Mouse (Mus musculus): ENCODE results near the gene Eif4a1. TPM values are rescaled to one million over a fixed set of nuclear protein-coding genes. Genes with fewer than 3 reads are reported as not detected.

Eif4a1 gene
- total RNA-seq, 2 experiments from 2014 or later, result 201 to 206 TPM

Small RNAs within 50 kb of the gene (microRNA-seq; reads per million reads assigned to microRNA genes)
- gene Mir1934 (6.9 reads per million, percentile 19 among the genes with 10 or more reads in this experiment), gene Mir467f (not detected)

Other genes with a start within 250 kb of the Eif4a1 start
- gene Dnah2, start 123.3 kb downstream of the Eif4a1 start, total RNA-seq (2021), result under 1 TPM; 0.17 to 0.39 TPM
- gene Efnb3, start 112.2 kb downstream of the Eif4a1 start, total RNA-seq (2021), result 10 to 100 TPM; 64.1 to 71.6 TPM
- 1 to 10 TPM; 4.6 to 6.1 TPM for gene Wrap53, start 92.2 kb downstream of the Eif4a1 start, total RNA-seq (2021)
- gene Trp53, start 92.1 kb downstream of the Eif4a1 start, total RNA-seq (2021), result 10 to 100 TPM; 16.9 to 17.9 TPM
- 10 to 100 TPM; 18.0 to 25.8 TPM for gene Atp1b2, start 66.5 kb downstream of the Eif4a1 start, total RNA-seq (2021)
- not detected for gene Shbg, start 54.5 kb downstream of the Eif4a1 start, total RNA-seq (2021)
- gene Sat2, start 50.4 kb downstream of the Eif4a1 start, total RNA-seq (2021), result 1 to 10 TPM; 2.3 to 2.5 TPM
- gene Fxr2, start 39.4 kb downstream of the Eif4a1 start, total RNA-seq (2021), result 10 to 100 TPM; 81.8 to 84.9 TPM
- not detected for gene Sox15, start 17.1 kb downstream of the Eif4a1 start, total RNA-seq (2021)
- gene Mpdu1, start 9.8 kb downstream of the Eif4a1 start, total RNA-seq (2021), result 10 to 100 TPM; 15.2 to 16.5 TPM
- 1 to 10 TPM; 7.1 to 7.7 TPM for gene Cd68, start 6.3 kb downstream of the Eif4a1 start, total RNA-seq (2021)
- gene Senp3, start 9.7 kb upstream of the Eif4a1 start, total RNA-seq (2021), result 10 to 100 TPM; 31.7 to 33.5 TPM
- 1 to 10 TPM; 1.6 to 2.1 TPM for gene Tnfsf13, start 13.4 kb upstream of the Eif4a1 start, total RNA-seq (2021)
- 10 to 100 TPM; 14.5 to 16.4 TPM for gene Tnfsf12, start 23.4 kb upstream of the Eif4a1 start, total RNA-seq (2021)
- gene Tnfsfm13, start 23.7 kb upstream of the Eif4a1 start, total RNA-seq (2021), result 1 to 10 TPM; 3.2 to 4.5 TPM
- 10 to 100 TPM; 28.6 to 30.4 TPM for gene Polr2a, start 86.2 kb upstream of the Eif4a1 start, total RNA-seq (2021)
- gene Slc35g3, start 89.5 kb upstream of the Eif4a1 start, total RNA-seq (2021), result not detected
- 10 to 100 TPM; 33.3 to 39.6 TPM for gene Zbtb4, start 93.5 kb upstream of the Eif4a1 start, total RNA-seq (2021)
- gene Chrnb1, start 123.5 kb upstream of the Eif4a1 start, total RNA-seq (2021), result 1 to 10 TPM; 4.8 to 5.0 TPM
- 1 to 10 TPM; 2.2 to 2.4 TPM for gene Fgf11, start 129.4 kb upstream of the Eif4a1 start, total RNA-seq (2021)
- gene Tmem102, start 133.2 kb upstream of the Eif4a1 start, total RNA-seq (2021), result under 1 TPM; 0.26 to 0.45 TPM
- not detected for gene Gm39566, start 142.9 kb upstream of the Eif4a1 start, total RNA-seq (2021)
- gene Spem2, start 146.0 kb upstream of the Eif4a1 start, total RNA-seq (2021), result not detected
- not detected for gene Spem1, start 149.8 kb upstream of the Eif4a1 start, total RNA-seq (2021)
- 1 to 10 TPM; 4.4 to 5.4 TPM for gene Nlgn2, start 165.4 kb upstream of the Eif4a1 start, total RNA-seq (2021)
- gene Tmem256, start 166.1 kb upstream of the Eif4a1 start, total RNA-seq (2021), result 100 to 1,000 TPM; 186 to 199 TPM
- gene Plscr3, start 174.0 kb upstream of the Eif4a1 start, total RNA-seq (2021), result 10 to 100 TPM; 24.4 to 24.9 TPM
- under 1 TPM in 1 of 2 experiments, not detected in 1; 0.14 TPM for gene Tnk1, start 186.3 kb upstream of the Eif4a1 start, total RNA-seq (2021)
- not detected for gene Tmem95, start 205.6 kb upstream of the Eif4a1 start, total RNA-seq (2021)
- 1 to 10 TPM; 2.5 to 3.5 TPM for gene Kctd11, start 209.0 kb upstream of the Eif4a1 start, total RNA-seq (2021)
- 1 to 10 TPM in 1 of 2 experiments, under 1 TPM in 1; 0.88 to 1.1 TPM for gene Acap1, start 223.1 kb upstream of the Eif4a1 start, total RNA-seq (2021)
- under 1 TPM; 0.17 to 0.23 TPM for gene 2810408A11Rik, start 228.6 kb upstream of the Eif4a1 start, total RNA-seq (2021)
- gene Neurl4, start 228.6 kb upstream of the Eif4a1 start, total RNA-seq (2021), result 10 to 100 TPM; 44.9 to 46.0 TPM
- 10 to 100 TPM; 24.1 to 26.7 TPM for gene Gps2, start 241.5 kb upstream of the Eif4a1 start, total RNA-seq (2021)
- gene Eif5a, start 249.5 kb upstream of the Eif4a1 start, total RNA-seq (2021), result 100 to 1,000 TPM; 427 TPM

Measured in heart, postnatal 25 days (tissue).